13 mouse cellular contexts compared by ENCODE assay signal in the genomic region with DNA sequence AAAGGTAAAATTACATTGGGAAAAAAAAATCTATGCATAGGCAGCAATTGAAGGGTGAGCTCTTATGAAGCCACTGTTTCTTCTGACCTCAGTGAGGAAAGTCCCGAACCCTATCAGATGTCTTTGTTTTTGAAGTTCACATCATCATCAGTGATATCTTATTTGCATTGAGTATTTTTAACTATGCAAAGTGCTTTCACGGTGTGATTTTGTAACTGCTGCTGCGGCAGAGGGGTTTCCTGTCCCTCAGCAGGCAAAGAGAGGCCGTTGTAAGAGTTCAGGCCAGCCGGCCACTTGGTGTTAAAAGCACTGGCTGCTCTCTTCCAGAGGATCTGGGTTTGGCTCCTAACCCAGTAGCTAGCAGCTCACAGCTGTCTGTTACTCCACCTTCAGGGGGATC. TPM values are rescaled to one million over a fixed set of nuclear protein-coding genes. Genes with fewer than 3 reads are reported as not detected.
DNase-seq lines count a peak whose midpoint lies in the region; ATAC-seq lines count a peak whose summit lies in the region.
"Had no signal": no experiment of that assay in that cellular context is flagged by ENCODE, and none has a peak within 500 bp of the region (broad histone marks: within the 10 kb centered on the region; RNA-seq: fewer than 3 reads in every experiment).

No protein-coding gene starts in this region.

- peak; percentile 13 for DNase-seq in thymus, postnatal 4 days
- no peak for DNase-seq in thymus, postnatal 14 days
- DNase-seq in natural killer cell, adult 2 months (ENCODE audit: low spot score in 2 of 2): peak; percentile 66 to 79
- DNase-seq in retina, embryonic 14.5 days (ENCODE audit: low spot score): no peak
- DNase-seq in embryonic facial prominence, embryonic 10.5 days (ENCODE audit: low spot score): no peak
- DNase-seq in cerebellum, postnatal 10 days: no peak
- DNase-seq: adrenal gland, postnatal 25 days; cerebellum, adult 11 months; kidney, adult 18-20 months had no signal

- H3K4me3 ChIP-seq in embryonic facial prominence, embryonic 10.5 days: no peak overlapping the region
- H3K4me3 ChIP-seq: forebrain, embryonic 10.5 days; heart, embryonic 13.5 days; layer of hippocampus, adult 2 months had no signal

- WGBS in embryonic facial prominence, embryonic 10.5 days: 79% methylated on average over 5 of the region's 5 CpGs

- peaks cover 20% of the 10 kb centered on the region for H3K36me3 ChIP-seq in embryonic facial prominence, embryonic 10.5 days (replicated peaks)

- peak; percentile 62 for ATAC-seq in granulocyte monocyte progenitor cell, adult 5-6 weeks (replicated peaks; ENCODE audit: poor library complexity, severe bottlenecking)

- H3K9me3 ChIP-seq in embryonic facial prominence, embryonic 10.5 days: no peaks in the 10 kb centered on the region
- H3K9me3 ChIP-seq: forebrain, embryonic 10.5 days; heart, embryonic 13.5 days had no signal

- no peak overlapping the region for H3K27ac ChIP-seq in embryonic facial prominence, embryonic 10.5 days (replicated peaks)
- H3K27ac ChIP-seq: forebrain, embryonic 10.5 days; heart, embryonic 13.5 days had no signal

- H3K27me3 ChIP-seq in embryonic facial prominence, embryonic 10.5 days (replicated peaks; ENCODE audit: low read depth, poor library complexity, severe bottlenecking): no peaks in the 10 kb centered on the region
- H3K27me3 ChIP-seq: heart, embryonic 13.5 days had no signal

- no peaks in the 10 kb centered on the region for H3K4me1 ChIP-seq in embryonic facial prominence, embryonic 10.5 days
- H3K4me1 ChIP-seq: forebrain, embryonic 10.5 days had no signal

RNA-seq across cellular contexts. Expression of a gene that starts 8.4 kb away (rescaled TPM):
- 99.7 and 127 TPM in 2 replicates for total RNA-seq in granulocyte monocyte progenitor cell, adult 5-6 weeks (2014; fragmentation: Nextera tagmentation)
- total RNA-seq in granulocyte monocyte progenitor cell, adult 5-6 weeks (2017): 99.8 and 121 TPM in 2 replicates
- polyA plus RNA-seq in embryonic facial prominence, embryonic 10.5 days (2016; fragmentation: Nextera tagmentation; extraction: Ambion mirVana): 57.4 and 58.9 TPM in 2 replicates

RNA-seq across cellular contexts. Expression of a gene that starts 8.4 kb away (rescaled TPM):
- 117 and 128 TPM in 2 replicates for total RNA-seq in granulocyte monocyte progenitor cell, adult 5-6 weeks (2014; fragmentation: Nextera tagmentation)
- total RNA-seq in granulocyte monocyte progenitor cell, adult 5-6 weeks (2017): 140 and 165 TPM in 2 replicates
- polyA plus RNA-seq in embryonic facial prominence, embryonic 10.5 days (2016; fragmentation: Nextera tagmentation; extraction: Ambion mirVana): 144 and 146 TPM in 2 replicates

RNA-seq across cellular contexts. Expression of a gene that starts 59.2 kb away (rescaled TPM):
- total RNA-seq in granulocyte monocyte progenitor cell, adult 5-6 weeks (2014; fragmentation: Nextera tagmentation): 80.8 and 97.3 TPM in 2 replicates
- total RNA-seq in granulocyte monocyte progenitor cell, adult 5-6 weeks (2017): 158 and 187 TPM in 2 replicates
- polyA plus RNA-seq in embryonic facial prominence, embryonic 10.5 days (2016; fragmentation: Nextera tagmentation; extraction: Ambion mirVana): 13.5 and 15.4 TPM in 2 replicates

Comparison
In these comparisons a context has a peak if more than half of its experiments do, and no peak if none do; other contexts are left out.
1. DNase-seq: peak in thymus, postnatal 4 days (single experiment) and natural killer cell, adult 2 months (2 of 2); none in thymus, postnatal 14 days (single experiment), retina, embryonic 14.5 days (single experiment), embryonic facial prominence, embryonic 10.5 days (single experiment) and cerebellum, postnatal 10 days (0 of 2).